Mouse (Mus musculus): ENCODE data around the gene Sult5a1. TPM values are rescaled to one million over a fixed set of nuclear protein-coding genes. Genes with fewer than 3 reads are reported as not detected.
A peak's percentile ranks its signal among the peaks of the same experiment; 100 is the strongest.

The Sult5a1 gene
- polyA plus RNA-seq, 1 experiment from 2014 or later, result 1.2 TPM

DNA sequence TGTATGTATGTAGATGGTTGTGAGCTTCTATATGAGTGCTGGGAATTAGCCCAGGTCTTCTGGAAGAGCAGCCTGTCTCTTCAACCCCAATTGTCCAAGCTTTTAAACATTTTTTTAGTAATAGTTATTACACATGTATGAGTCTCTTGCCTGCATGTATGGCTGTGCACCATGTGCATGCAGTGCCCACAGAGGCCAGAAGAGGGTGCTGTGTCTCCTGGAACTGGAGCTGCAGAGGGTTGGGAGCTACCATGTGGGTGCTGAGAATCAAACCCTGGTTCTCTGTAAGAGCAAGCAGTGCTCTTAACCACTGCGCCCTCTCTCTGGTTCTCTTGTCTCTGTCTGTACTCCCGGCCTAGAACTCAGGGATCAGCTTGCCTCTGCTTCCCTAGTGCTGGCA is 25.2 kb downstream of the Sult5a1 start:
- Histone ChIP-seq H3K9ac (no peak overlapping the region), H3K36me3 (no peaks in the 10 kb centered on the region), H3K27me3 (no peaks in the 10 kb centered on the region; the same call in 1 of the 2 replicates), H3K27ac (replicated peaks) (no peak overlapping the region), H3K9me3 (no peaks in the 10 kb centered on the region), H3K4me2 (no peak overlapping the region), H3K4me3 (no peak overlapping the region), H3K4me1 (replicated peaks) (peaks cover 24% of the 10 kb centered on the region)
- no peak for ATAC-seq (ENCODE audit: low read depth)
- WGBS, result 96% methylated on average over 2 of the region's 2 CpGs

DNA sequence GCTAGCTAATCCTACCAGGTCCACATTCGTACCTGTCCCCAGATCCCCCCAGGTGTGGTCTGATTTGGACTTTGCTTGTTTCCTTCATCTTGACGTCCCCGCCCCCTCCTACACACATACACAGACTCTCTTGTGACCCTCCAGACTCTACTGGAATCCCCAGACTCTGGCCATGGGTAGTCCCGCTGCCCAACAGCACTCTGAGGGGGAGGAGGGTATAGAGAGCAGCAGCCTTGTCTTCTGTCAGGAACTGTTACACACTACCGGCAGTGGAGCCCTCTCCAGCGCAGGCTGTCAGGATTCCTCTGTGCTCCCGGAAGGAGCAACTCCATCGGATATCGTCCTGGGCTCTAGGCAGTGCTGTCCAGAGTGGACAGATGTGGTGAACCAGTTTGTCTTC is 27.1 kb downstream of the Sult5a1 start:
- no peak for ATAC-seq (ENCODE audit: low read depth)
- 70% methylated on average over 9 of the region's 9 CpGs for WGBS
- Histone ChIP-seq H3K4me1 (replicated peaks) (peaks cover 15% of the 10 kb centered on the region), H3K9me3 (no peaks in the 10 kb centered on the region), H3K36me3 (no peaks in the 10 kb centered on the region), H3K4me3 (no peak overlapping the region), H3K9ac (no peak overlapping the region), H3K4me2 (no peak overlapping the region), H3K27ac (replicated peaks) (no peak overlapping the region), H3K27me3 (peaks cover 14% of the 10 kb centered on the region)

DNA sequence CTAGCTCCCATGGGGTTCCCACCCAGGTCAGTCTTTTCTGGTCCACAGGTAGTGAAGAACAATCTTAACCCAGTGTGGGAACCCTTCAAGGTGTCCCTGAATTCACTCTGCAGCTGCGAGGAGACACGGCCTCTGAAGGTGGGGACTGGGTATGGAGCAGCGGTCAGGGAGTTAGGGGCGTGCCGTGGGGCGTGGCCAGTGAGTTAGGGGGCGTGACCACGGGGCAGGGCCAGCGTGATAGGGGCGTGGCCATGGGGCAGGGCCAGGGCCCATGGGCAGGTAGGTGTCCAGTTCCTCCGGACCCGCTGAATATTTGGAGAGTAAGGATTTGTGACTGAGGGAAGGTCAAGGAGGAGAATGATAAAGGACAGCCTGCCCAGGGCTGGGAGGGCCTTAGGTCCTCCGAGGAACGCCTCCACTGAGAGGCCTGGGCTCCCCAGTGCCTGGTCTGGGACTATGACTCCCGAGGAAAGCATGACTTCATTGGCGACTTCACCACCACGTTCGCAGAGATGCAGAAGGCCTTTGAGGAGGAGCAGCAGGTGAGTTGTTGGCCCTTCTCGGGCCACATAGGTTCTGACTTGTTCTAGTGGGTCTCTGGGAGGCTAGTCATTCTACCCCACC is 31.8 kb downstream of the Sult5a1 start:
- Histone ChIP-seq H3K9ac (no peak overlapping the region), H3K4me1 (replicated peaks) (0 out of 2 replicates have a peak, but pooled peaks cover 3% of the 10 kb centered on the region), H3K4me3 (no peak overlapping the region), H3K27ac (replicated peaks) (no peak overlapping the region), H3K9me3 (no peaks in the 10 kb centered on the region), H3K36me3 (no peaks in the 10 kb centered on the region), H3K4me2 (no peak overlapping the region), H3K27me3 (peaks cover 35% of the 10 kb centered on the region)
- WGBS, result 6% methylated on average over 19 of the region's 19 CpGs
- no peak for ATAC-seq (ENCODE audit: low read depth)

DNA sequence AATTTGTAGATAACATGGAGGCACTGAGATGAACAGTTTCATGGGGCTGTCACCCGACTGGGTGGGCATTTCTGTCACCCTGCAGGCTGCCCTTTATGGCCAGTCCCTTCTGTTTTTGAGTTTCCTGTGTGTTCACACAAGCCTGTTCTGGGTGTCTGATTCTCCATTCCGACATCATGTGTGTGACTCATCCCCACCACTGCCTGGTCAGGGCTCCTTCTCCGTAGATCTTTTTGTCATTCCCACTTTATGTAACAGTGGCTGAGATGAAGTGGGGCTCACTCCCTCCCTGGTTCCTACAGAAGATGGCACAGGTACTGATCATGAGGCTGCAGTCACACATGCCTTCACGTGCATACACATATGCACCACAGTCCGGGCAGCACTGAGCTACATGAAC is 35.4 kb downstream of the Sult5a1 start:
- no peak overlapping the region for H3K4me3 ChIP-seq
- no peak overlapping the region for H3K4me2 ChIP-seq
- 78% methylated on average over 5 of the region's 5 CpGs for WGBS
- peaks cover 9% of the 10 kb centered on the region for H3K4me1 ChIP-seq (replicated peaks)
- no peaks in the 10 kb centered on the region for H3K9me3 ChIP-seq
- H3K36me3 ChIP-seq, result no peaks in the 10 kb centered on the region
- ATAC-seq (ENCODE audit: low read depth), result no peak
- H3K27ac ChIP-seq (replicated peaks), result no peak overlapping the region
- no peak overlapping the region for H3K9ac ChIP-seq
- H3K27me3 ChIP-seq, result peaks cover 64% of the 10 kb centered on the region

DNA sequence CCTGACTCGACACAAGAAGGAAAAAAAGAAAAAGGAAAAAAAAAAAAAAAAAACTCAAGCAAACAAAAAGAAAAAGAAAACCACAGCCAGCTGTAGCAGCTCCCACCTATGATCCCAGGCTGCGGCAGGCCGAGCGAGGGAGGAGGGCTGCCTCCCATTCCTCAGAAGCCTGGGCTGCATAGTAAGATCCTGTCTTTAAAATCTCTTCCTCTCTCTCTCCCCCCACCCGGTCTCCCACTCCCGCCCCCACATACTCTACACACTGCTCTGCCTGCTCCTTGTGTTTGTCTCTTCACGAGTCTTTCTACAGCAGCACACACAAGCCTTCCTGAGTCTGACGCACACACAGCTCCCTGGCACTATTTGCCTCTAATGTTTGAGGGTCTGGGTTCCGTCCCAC is 36.1 kb downstream of the Sult5a1 start:
- H3K27ac ChIP-seq (replicated peaks), result no peak overlapping the region
- H3K27me3 ChIP-seq, result peaks cover 66% of the 10 kb centered on the region
- peaks cover 15% of the 10 kb centered on the region for H3K4me1 ChIP-seq (replicated peaks)
- no peak overlapping the region for H3K4me2 ChIP-seq
- H3K36me3 ChIP-seq, result no peaks in the 10 kb centered on the region
- ATAC-seq (ENCODE audit: low read depth), result no peak
- H3K9me3 ChIP-seq, result no peaks in the 10 kb centered on the region
- H3K4me3 ChIP-seq, result no peak overlapping the region
- H3K9ac ChIP-seq, result no peak overlapping the region
- WGBS, result 73% methylated on average over 9 of the region's 9 CpGs

DNA sequence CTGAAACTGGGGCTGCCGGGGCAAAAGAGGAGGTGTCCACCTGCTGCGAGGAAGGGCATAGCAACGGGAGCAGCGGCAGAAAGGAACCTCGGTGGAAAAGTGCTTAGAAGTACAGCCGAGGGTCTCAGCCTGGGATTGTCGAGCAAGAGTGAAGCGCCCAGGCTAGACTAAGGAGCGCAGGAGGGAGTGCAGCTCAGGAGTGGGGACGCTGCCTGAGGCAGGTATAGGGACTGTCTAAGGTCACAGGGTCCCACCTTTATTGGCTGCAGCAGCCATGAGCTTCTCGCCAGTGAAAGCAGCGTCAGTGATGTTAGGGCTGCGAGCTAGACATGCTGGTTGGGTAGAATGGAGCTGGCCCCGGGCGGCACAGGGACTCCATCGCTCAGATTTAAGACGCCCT is 40.4 kb downstream of the Sult5a1 start:
- Histone ChIP-seq H3K9ac (peak overlapping the region; percentile 70), H3K27ac (replicated peaks) (no peak overlapping the region), H3K4me1 (replicated peaks) (peaks cover 18% of the 10 kb centered on the region), H3K9me3 (no peaks in the 10 kb centered on the region), H3K36me3 (no peaks in the 10 kb centered on the region), H3K27me3 (peaks cover 71% of the 10 kb centered on the region), H3K4me2 (peak overlapping the region; percentile 70), H3K4me3 (peak overlapping the region; percentile 43)
- WGBS, result 4% methylated on average over 17 of the region's 17 CpGs
- ATAC-seq (ENCODE audit: low read depth), result peak; percentile 56

GRCm38 (mm10) chr8:123117127-123117731 is 40.9 kb downstream of the Sult5a1 start, which contains the start of gene Cpne7:
Gene Cpne7 (plus strand): TSS chr8:123117374.
- Histone ChIP-seq H3K36me3 (no peaks in the 10 kb centered on the region), H3K4me2 (peak within 1 kb of the TSS; percentile 70), H3K27me3 (peaks cover 66% of the 10 kb centered on the region), H3K4me3 (peak within 1 kb of the TSS; percentile 43), H3K9me3 (no peaks in the 10 kb centered on the region), H3K4me1 (replicated peaks) (peaks cover 18% of the 10 kb centered on the region), H3K27ac (replicated peaks) (no peak within 1 kb of the TSS), H3K9ac (peak within 1 kb of the TSS; percentile 70)
- ATAC-seq (ENCODE audit: low read depth), result peak; percentile 47; the same call in 1 of the 2 replicates
- under 1% methylated on average over 50 of the region's 51 CpGs for WGBS

GRCm38 (mm10) chr8:123114644-123115043 is 43.5 kb downstream of the Sult5a1 start:
- no peak overlapping the region for H3K4me2 ChIP-seq
- H3K36me3 ChIP-seq, result no peaks in the 10 kb centered on the region
- peaks cover 18% of the 10 kb centered on the region for H3K4me1 ChIP-seq (replicated peaks)
- no peak for ATAC-seq (ENCODE audit: low read depth)
- H3K4me3 ChIP-seq, result no peak overlapping the region
- no peaks in the 10 kb centered on the region for H3K9me3 ChIP-seq
- H3K27ac ChIP-seq (replicated peaks), result no peak overlapping the region
- no peak overlapping the region for H3K9ac ChIP-seq
- WGBS, result 68% methylated on average over 3 of the region's 3 CpGs
- H3K27me3 ChIP-seq, result peaks cover 52% of the 10 kb centered on the region

- Histone ChIP-seq H3K4me3 (no peak overlapping the region), H3K27me3 (peaks cover 46% of the 10 kb centered on the region), H3K27ac (replicated peaks) (no peak overlapping the region), H3K4me1 (replicated peaks) (peaks cover 18% of the 10 kb centered on the region), H3K4me2 (no peak overlapping the region), H3K9me3 (no peaks in the 10 kb centered on the region), H3K36me3 (no peaks in the 10 kb centered on the region), H3K9ac (no peak overlapping the region)
- 72% methylated on average over 2 of the region's 2 CpGs for WGBS
- ATAC-seq (ENCODE audit: low read depth), result no peak
Measured at GRCm38 (mm10) chr8:123113908-123114469, 44.1 kb downstream of the Sult5a1 start.

DNA sequence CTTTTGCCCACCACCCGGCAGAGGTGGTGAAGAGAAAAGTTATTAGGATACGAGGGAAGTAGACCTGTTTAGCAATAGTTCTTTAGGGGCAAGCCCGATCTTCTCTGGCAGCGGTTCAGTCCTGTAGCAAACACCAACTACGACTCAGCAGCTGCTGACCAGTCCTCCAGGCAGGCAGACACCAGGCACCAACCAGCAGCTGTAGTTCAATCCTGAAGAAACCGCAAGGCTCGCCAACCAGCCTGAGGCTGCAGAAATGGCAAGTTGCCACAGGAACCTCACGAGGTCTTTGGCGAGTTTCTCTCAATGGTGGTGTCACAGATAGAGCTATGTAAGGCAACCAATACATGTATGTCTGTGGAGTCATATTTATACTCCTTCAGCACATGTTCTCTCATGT is 45.2 kb downstream of the Sult5a1 start:
- Histone ChIP-seq H3K4me3 (no peak overlapping the region), H3K9me3 (no peaks in the 10 kb centered on the region), H3K36me3 (no peaks in the 10 kb centered on the region), H3K9ac (no peak overlapping the region), H3K4me2 (no peak overlapping the region), H3K27ac (replicated peaks) (no peak overlapping the region), H3K4me1 (replicated peaks) (peaks cover 15% of the 10 kb centered on the region), H3K27me3 (peaks cover 35% of the 10 kb centered on the region)
- 83% methylated on average over 9 of the region's 9 CpGs for WGBS
- ATAC-seq (ENCODE audit: low read depth), result no peak

GRCm38 (mm10) chr8:123110649-123111048 is 47.5 kb downstream of the Sult5a1 start:
- no peak overlapping the region for H3K27ac ChIP-seq (replicated peaks)
- H3K9me3 ChIP-seq, result no peaks in the 10 kb centered on the region
- H3K4me1 ChIP-seq (replicated peaks), result no peaks in the 10 kb centered on the region
- no peak overlapping the region for H3K4me2 ChIP-seq
- H3K27me3 ChIP-seq, result peaks cover 12% of the 10 kb centered on the region
- WGBS, result 26% methylated on average over 4 of the region's 4 CpGs
- H3K4me3 ChIP-seq, result no peak overlapping the region
- no peak overlapping the region for H3K9ac ChIP-seq
- peak; percentile 56; the same call in 1 of the 2 replicates for ATAC-seq (ENCODE audit: low read depth)
- peaks cover 2% of the 10 kb centered on the region for H3K36me3 ChIP-seq

- no peak overlapping the region for H3K9ac ChIP-seq
- H3K4me1 ChIP-seq (replicated peaks), result peaks cover 6% of the 10 kb centered on the region
- no peak overlapping the region for H3K4me3 ChIP-seq
- WGBS, result 87% methylated on average over 5 of the region's 5 CpGs
- no peaks in the 10 kb centered on the region for H3K9me3 ChIP-seq
- 0 out of 2 replicates have a peak, but pooled peaks cover under 1% of the 10 kb centered on the region for H3K27me3 ChIP-seq
- H3K4me2 ChIP-seq, result no peak overlapping the region
- peaks cover 19% of the 10 kb centered on the region for H3K36me3 ChIP-seq
- no peak for ATAC-seq (ENCODE audit: low read depth)
- H3K27ac ChIP-seq (replicated peaks), result no peak overlapping the region
Measured at GRCm38 (mm10) chr8:123108953-123109352, 49.2 kb downstream of the Sult5a1 start.
